Mouse (Mus musculus) kidney, adult 18-20 months (tissue): Measurements from ENCODE around the gene Nom1.
"Not testable (repeated sequence)": the region's sequence is repeated elsewhere in the genome, so short reads cannot be mapped to it uniquely, and the experiment has no call there.

ENCODE experiments used
- DNase-seq: peaks from one replicate; pipeline ENCODE4 v3.0.0; 2021

Gene Nom1

DNA sequence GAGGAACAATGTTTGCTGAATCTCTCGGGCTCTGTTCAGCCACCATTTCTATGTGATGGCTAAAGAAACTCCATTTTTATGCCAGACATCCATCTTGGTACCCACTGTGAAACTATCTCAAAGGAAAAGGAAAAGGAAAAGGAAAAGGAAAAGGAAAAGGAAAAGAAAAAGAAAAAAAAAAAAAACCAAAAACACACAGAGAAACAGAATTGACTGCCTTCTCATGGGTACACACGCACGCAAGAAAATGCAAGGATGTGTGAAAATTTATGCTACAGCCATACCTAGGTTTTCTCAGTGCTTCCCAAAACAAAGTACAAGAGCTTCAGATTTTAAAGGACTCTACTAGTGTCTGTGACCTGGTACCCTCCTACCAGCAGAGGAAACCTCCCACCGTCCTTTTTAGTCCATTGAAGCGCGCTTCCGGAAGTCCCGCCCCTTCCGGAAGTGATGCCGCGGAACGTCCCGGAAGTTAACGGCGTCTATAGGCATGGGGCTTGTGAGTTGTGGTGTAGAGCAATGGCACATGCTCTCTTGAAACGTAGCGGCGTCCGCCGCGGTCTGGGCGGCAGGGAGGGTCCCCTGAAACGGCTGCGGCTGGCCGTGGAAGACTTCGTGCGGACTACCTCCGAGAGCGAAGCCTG is at the start of gene Nom1:
Gene Nom1 (plus strand): TSS at position 437 of the 644 bp plus-strand sequence.
- peak; percentile 92 for DNase-seq

DNA sequence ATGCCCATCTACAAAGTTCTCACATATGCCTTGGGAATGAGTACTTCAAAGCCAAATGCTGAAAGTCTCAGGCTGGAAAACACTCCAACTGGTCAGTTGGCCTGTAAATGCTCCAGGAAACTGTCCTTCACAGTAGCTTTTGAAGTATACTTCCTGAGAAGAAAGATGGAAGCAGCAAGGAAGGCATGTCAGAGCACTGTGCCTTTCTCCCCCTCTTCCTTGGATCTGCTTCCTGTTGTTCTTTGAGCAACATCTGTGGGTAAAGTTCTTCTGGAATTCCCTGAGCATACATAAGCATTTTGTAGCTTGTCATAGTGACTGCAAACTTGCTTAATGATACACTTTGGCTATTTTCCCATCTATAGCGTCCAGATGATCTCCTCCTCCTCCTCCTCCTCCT is 46.9 kb upstream of the Nom1 start:
- DNase-seq, result no peak

DNA sequence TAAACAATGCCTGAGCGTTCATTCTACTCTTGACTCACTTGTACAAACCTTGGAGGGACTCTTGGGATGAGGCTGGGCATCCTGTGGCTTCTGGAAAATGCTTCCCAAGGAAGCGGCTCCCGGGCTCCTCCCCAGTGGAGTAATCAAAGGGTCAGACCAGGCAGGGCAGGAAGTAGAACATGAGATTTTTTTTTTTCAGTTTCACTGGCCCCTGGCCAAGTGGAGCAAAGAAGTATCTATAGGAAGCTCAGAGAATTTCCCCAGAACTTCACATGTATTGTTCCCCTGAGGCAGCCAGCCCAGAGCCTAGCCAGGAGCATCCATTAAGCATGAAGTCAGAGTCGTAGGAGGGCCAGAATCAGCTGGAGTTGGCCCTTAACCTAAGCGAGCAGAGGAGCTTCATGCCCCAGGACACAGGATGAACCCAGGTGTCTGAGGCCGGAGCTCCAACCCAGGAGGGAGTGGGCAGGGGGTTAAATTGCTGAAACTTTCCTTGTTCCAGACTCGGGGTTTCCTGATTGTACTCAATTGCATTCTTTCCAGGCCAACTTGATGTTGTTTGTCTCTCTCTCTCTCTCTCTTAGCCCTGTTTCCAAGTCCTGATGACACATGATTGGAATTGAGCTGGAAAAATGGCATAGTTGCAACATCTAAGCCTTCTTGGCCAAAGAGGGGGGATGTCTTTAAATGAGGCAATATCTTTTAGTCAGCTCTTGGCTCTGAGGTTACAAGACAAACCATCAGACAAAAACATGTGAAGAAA is 46.1 kb upstream of the Nom1 start:
- no peak for DNase-seq

DNA sequence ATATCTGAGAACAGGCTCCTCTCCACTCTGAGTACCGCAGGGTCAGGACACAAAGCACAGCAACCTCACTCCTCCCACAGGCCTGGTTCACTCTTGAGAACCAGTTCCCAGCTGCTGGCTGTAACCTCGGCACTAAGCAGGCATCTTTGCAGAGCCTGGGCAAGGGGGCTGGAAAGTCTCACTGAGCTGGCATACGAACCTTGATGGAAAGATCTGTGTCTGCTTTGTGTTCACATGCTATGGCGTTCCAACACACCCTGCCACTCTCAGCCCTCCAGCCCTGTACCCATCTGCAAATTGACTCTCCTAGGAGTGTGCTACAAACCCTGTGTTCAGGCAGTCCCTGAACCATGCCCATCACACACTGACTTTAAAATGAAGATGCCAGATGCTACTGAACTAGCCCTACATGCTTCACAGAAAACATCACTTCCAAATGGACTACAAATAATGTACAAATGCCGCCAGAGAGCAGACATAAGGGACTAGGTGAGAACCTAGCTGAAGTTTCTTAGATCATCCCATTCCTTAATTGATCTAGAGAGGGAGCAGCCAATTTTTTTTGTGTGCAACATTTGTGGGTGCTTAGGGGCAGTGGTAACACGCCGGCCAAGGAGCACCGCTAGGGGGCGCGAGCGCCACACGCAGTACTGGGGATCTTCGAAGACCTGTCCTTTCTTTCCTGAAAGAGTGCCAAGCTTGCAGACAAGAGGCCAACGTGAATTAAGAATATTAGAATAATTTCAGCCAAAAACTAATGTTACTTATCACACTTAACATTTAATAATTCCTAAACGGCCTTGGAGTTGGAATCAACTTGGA is 45.3 kb upstream of the Nom1 start:
- DNase-seq, result peak; percentile 83

DNA sequence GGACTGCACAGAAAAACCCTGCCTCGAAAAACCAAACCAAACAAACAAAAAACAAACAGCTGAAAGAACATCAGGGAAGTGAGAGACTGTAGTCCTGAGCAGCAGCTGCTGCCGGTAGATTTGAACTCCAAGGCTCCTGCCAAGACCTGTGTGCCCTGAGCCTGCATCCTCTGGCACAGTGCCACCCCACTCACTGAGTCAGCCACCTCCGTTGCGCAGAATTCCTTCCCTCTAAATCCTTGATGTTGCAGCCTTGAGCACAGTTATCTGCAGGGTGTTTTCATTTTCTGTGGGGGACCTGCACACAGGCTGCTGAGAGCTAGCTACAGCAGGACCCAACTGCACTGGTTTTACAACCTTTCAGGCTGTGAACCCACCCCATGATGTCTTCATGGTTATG is 36.0 kb upstream of the Nom1 start:
- DNase-seq, result no peak

DNA sequence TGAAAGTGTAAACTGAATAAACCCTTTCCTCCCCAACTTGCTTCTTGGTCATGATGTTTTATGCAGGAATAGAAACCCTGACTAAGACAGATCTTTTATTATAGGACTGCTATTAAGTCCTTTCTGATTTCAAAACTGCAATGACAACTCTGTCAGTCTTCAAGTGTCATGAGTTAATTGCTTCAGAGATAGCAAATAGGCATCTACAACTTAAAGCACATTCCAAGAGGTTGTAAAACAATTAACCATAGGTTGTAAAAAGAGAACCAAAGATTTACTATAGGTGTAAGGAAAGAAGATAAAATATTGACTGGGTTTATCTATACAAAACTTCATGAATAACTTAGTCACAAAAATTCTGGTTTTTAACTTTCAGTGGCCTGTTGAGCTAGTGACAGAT is 23.6 kb upstream of the Nom1 start:
- no peak for DNase-seq

DNA sequence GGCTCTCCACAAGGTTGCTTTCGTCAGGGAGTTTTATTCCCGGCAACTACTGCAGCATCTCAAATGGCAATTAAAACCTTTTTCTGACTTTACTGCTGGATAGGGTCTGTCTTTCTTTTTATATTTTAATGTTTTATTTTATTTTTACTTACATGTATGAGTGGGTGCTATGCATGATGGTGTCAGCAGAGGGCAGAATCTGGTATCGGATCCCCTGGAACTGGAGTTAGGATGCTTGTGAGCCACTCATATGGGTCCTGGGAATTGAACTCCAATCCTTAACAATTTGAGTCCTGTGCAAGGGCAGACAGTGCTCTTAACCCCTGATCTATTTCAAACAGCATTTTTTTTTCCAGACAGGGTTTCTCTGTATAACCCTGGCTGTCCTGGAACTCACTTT is 21.4 kb upstream of the Nom1 start:
- no peak for DNase-seq

DNA sequence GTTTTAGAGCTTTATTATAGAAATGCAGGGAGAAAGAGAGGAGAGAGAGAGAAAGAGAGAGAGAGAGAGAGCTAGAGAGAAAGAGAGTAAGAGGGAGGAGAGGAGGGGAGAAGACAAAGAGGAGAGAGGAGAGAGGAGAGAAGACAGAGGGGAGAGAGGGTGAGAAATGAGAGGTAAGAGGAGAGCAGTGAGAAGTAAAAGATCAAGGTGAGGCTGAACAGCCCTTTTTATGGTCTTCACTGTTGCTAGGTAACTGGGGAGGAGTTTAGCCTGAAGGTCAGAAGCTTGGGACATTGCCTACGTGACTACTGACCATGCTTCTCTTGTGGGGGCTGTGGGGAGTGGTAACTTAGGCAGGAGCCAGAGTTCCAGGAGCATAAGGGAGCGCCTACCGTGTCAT is 11.1 kb upstream of the Nom1 start:
- not testable (repeated sequence) for DNase-seq

DNA sequence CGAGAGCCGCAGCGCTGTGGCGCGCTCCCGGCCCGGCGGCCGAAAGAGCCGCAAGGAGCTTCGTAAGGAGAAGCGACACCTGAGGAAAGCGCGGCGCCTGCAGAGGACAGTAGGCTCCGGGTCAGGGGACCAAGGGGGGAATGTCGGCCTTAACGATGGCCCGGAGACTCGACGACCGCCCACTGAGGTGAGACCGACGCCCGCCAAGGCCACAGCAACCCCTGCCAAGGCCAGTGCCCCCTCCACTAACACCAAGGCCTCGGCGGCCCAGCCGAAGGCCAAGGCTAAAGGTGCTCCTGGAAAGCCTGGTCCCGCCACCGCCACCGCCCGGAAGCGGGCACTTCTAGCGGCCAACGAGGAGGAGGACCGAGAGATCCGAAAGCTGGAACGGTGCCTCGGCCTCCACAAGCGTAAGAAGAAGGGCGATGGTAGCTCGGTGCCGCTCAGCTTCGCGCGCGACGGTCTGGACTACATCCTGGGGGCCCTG is 451 bp downstream of the Nom1 start:
- no peak for DNase-seq

DNA sequence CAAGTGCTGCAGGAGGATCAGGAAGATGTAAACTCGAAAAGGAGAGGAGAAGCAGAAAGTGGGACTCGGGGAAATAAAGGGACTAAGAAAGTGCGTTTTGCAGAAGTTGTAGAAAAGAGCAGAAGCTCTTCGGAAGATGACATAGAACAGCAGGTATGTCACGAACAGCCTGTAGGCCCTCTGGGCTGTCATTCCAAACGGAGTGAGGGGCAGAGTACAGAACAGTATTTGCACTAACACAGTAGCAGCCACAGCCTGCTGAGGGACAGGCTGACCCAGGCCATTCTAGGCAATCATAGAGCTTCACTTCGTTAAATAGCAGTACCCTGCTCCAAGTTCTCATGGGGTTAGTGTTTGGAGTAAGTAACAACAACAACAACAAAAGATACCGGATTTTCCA is 1.0 kb downstream of the Nom1 start:
- no peak for DNase-seq

DNA sequence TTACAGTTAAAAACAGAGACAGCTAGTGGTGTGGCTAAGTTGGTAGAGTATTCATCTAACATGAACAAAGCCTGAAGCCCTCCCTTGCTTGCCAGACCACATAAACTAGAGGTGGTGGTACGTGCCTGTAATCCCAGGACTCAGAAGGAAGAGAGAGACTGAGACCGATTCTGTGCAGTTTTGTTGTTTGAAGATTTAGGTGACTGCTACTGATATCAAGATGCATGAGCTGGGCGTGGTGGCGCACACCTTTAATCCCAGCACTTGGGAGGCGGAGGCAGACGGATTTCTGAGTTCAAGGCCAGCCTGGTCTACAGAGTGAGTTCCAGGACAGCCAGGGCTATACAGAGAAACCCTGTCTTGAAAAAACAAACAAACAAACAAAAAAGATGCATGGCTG is 2.3 kb downstream of the Nom1 start:
- DNase-seq, result not testable (repeated sequence)

DNA sequence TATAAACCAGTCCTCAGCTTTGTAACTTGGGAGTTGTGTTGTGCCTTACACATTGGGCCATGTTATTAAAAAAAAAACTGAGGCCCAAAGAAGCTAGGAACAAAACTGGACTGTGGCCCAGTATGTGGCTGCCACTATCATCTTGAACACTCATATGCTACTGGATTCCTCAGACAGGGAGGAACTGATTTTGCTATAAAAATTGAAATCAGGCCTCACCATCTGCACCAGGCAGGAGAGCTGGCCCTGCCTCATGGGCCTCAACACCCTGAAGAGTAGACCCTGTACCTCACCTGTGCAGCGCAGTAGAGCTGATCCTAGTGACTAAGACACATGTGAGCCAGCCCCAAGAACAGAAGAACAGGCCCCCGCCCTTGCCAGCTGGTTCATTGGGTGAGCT is 10.8 kb downstream of the Nom1 start:
- no peak for DNase-seq

DNA sequence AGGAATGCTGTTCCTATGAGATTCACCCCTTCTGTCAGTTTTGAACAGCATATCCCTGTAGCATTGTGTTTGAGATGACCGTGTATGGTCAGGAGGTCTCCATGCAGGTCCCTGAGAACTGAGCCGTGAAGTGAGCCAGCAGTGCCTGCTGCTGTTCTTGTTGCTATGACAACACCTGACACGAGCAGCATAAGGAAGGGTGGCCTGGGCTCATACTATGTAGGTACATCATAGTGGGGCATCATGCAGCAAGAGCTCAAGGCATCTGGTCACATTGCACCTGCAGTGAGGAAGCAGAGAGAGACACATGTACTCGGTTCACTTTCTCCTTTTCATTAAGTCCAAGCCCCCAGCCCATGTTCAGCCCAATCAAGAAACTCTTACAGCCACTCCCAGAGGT is 17.9 kb downstream of the Nom1 start:
- no peak for DNase-seq

DNA sequence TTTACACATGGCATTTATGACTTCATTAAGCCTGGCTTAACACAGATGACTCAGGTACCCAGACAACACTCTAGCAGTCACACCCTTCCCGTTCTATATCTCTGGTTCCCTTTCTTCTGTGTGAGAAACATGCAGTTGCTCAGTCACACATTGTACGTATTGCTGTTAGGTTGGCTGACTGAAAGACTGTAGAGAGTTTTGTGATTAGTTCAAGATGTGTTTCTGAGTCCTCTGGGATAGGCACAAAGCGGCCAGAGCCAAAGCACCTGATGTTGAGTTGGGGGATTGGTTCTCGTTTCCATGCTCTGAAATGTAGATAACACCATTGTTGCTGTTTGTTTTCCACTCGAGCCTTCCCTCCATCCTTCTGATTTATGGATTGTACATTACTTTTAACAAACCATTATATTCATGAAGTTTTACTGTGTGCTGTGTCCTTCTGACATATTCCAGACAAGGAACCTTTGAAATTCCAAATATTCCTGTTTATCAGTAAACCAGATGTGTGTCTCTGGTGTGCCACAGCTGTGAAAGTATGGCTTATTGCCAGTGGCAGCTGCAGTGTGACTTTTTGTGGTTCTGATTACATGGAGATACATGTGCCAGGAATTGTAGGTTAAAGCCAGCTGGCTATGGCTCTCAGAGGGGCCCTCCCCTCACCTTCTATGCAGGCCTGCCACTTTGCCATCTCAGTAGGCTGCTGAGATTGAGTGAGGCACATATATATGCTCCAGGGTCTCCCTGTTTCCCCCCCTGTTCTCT is 22.6 kb downstream of the Nom1 start:
- DNase-seq, result no peak

DNA sequence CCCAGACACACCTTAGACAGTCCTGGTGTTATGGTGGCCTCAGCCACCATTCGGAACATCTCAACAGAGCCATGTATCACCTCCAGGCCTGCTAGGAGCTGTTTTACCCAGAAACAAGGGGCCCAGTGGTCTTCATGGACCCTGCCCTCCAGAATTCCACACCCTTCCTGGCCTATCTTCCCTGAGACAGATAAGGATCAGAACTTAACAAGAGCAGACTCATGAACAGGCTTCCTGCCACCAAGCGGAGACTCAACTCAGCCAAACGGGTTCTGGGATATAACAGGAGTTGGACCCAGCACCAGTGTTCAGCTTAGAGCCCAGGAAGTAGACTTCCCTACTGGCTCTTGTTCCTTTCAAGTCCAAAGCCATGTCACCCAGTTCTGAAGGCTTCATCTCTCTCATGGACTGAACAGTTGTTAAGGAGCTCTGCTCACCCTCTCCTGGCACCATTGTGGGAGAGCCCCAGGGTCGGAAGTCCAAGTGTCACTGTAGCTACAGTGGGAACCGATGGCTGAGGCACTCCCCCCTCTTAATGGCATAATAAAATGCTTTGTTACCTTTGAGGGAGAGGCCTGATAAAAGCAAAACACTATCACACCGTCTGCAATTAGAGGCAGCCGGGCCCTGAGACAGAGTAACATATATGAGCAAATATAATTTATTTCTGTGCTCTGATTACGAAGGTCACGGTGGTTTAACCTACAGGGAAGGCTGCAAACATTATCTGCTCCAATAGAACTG is 28.7 kb downstream of the Nom1 start:
- no peak for DNase-seq

DNA sequence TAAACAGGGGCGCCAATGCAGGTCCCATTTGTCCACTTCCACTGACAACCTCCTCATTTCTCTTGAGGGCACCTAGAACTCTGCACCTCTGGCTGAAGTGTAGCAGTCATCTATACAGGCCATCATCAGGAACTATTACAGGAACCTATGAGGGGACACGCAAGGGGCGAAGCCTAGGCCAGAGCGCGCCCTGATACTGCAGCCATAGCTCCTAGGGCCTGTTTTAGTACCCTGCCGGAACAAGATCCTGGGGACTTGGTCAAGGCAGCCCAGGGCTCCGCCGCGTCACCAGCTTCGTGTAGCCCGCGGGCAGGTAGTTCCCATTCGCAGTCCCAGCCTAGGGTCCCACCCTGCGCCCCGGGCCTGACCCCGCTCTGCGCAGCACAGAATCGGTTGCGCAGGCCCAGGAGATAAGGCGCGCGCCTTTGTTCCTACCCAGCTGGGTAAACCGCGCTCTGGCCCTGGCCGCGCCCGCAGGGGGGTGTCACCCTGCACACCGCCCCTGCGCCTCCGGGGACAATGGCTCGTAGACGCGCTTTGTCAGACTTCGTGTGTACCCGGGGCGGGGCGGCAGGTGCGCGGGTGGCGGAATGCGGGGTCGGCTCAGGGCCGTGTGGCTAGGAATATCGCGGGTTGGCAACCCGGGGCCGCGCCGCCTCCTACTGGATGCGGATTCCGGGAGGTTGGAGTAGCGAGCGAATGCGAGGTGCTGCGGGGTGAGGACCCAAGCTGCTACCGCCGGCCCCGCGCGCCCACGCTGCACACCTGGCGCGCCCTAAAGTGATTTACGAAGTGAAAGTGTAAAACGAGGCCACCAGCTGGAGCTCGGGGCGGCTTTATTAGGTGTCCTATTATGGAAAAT is 33.3 kb downstream of the Nom1 start:
- DNase-seq, result no peak

DNA sequence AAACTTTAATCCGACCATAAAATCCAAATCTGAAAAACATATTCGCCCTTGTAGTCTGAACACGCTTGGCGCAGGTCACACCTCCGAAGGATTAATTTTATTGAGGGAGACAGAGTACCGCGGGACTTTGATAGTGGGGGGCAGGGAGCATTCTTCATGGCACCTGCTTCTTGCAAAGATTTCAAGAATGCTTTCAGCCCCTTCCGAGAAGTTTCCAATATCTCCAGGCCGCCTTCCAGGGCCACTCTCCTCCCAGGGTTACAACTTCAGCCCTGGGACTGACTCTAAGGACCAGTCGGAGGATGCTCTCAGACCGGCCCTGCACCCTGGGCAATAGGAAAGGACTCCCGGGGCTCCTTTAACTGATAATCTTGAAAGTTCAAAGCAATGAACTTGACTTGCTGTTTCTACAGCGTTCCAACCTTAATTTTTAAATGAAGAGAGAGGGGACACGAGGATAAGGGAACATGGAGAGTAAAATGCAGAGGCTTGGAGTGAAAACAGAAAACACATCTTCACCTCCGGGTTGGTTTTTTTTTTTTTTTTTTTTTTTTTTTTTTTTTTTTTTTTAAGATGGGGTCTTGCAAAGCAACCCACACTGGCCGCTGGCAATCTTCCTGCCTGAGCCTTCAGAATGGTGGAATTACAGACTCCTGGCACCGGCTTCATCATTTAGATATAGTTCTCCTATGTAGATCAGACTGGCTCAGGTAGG is 34.0 kb downstream of the Nom1 start:
- DNase-seq, result no peak

DNA sequence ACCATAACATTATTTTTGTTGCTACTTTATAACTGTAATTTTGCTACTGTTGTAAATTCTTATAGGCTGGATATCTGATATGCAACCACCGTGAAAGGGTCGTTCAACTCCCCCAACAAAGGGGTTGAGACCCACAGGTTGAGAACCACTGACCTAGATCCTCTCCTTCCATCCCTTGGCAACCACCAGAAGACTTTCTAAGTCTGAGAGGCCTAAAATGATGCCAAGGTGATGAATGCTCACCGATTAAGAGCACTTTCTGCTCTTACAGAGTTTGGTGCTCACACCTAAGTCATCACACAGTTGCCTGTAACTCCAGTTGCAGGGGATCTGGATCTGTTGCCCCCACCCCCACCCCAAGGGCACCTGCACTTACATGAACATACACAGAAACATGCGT is 35.0 kb downstream of the Nom1 start:
- DNase-seq, result no peak

DNA sequence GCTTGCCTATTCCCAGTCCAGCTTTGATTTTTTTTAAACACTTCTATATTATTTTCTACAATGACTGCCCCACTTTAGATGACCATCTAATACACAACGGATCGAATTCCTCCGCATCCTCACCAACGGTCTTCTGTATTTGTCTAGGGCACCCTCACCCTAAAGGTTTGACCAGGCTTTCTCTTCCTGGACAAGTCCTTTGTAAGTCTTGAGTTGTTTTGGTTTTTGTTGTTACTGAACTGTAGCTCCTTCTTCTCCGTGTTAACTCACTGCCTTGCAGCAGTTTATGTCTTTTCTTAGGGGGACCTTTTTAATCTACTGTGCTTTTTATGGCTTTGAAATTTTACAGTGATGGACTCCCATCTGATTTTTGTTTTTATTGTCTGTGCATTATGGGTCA is 35.8 kb downstream of the Nom1 start:
- DNase-seq, result no peak

DNA sequence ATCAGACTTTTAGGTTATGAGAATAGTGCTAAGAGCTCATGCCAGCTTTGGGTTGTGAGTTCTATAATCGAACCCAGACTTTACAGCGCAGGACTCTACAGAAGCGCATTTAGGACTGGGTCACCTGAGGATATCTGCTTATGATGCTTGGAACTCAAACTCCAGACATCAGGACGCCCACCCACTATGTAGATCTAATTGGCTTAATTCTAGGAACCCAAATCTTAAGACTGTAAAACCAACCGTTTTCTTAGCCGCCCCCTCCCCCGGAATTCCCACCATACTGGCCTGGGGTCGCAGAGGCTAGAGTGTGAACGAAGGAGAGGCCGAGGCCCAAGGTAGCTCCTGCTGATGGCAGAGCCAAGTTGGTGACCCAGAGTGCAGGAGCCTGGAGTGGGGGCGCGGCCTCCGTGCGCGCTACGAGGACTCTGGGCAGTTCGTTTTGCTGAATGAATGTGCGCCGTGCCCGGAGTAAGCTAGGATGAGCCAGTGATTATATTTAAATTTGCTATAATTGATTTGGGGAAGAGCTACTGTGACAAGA is 36.5 kb downstream of the Nom1 start:
- no peak for DNase-seq
